Comparison of ENCODE assay signal across 9 mouse cellular contexts in the genomic region with DNA sequence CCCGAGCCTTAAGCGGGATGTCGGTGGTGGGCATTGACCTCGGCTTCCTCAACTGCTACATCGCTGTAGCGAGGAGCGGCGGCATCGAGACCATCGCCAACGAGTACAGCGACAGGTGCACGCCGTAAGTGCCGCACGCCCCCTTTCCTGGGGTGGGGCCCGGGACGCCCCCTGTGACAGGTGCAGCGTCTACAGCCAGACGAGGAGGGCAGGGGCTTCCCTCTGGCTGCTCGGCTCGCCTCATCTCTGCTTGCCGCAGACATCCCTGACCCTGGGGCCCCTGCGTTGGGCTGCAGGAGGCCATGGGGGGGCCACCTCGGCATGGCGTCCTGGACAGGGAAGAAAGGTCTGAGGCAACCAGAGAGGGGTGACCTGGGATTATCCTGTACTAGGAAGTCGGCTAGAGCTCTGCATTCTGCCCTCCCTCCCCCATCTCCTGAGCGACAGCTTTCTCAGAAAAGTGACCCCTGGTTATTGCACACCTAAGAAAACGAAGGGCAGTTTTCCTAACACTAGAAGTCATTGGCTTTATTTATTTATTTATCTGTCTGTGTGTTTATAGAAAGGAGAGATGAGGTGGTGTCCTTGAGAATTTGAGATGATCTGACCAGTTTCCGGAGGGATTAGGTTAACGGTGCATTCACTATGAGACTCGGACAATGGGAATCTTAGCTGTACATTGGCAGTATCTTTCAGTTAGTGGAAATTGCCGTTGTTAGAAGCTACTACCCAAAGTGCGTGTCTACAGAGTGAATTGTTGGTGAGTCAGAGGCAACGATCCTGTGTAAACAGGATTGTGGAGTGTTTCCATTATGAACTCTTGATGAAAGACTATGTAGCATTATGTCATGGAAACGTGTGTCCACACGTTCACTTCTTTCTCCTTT. TPM values are rescaled to one million over a fixed set of nuclear protein-coding genes. Genes with fewer than 3 reads are reported as not detected.
DNase-seq lines count a peak whose midpoint lies in the region; ATAC-seq lines count a peak whose summit lies in the region.
"Had no signal": no experiment of that assay in that cellular context is flagged by ENCODE, and none has a peak within 500 bp of the region (broad histone marks: within the 10 kb centered on the region; RNA-seq: fewer than 3 reads in every experiment).

No protein-coding gene starts in this region.

- peaks cover 17% of the 10 kb centered on the region for H3K4me1 ChIP-seq in forebrain, embryonic 13.5 days
- H3K4me1 ChIP-seq in kidney, embryonic 16.5 days (ENCODE audit: insufficient read depth, low read length), result no peaks in the 10 kb centered on the region
- peaks cover 6% of the 10 kb centered on the region; the same call in 1 of the 2 replicates for H3K4me1 ChIP-seq in midbrain, embryonic 11.5 days (ENCODE audit: control insufficient read depth, insufficient read depth, low read length)

- no peak; the same call in 1 of the 2 replicates for ATAC-seq in forebrain, embryonic 13.5 days
- ATAC-seq in kidney, embryonic 16.5 days (ENCODE audit: low FRiP score, low TSS enrichment), result peak; percentile 53
- no peak; the same call in 1 of the 2 replicates for ATAC-seq in midbrain, embryonic 11.5 days (ENCODE audit: low FRiP score)

- H3K4me3 ChIP-seq in forebrain, embryonic 13.5 days, result peak overlapping the region; percentile 92
- peak overlapping the region; percentile 55 for H3K4me3 ChIP-seq in kidney, embryonic 16.5 days (ENCODE audit: low read length)
- H3K4me3 ChIP-seq in midbrain, embryonic 11.5 days (ENCODE audit: low read depth, low read length), result peak overlapping the region; percentile 79

- no peaks in the 10 kb centered on the region for H3K27me3 ChIP-seq in forebrain, embryonic 13.5 days
- H3K27me3 ChIP-seq in kidney, embryonic 16.5 days (ENCODE audit: insufficient read depth, low read length), result no peaks in the 10 kb centered on the region
- H3K27me3 ChIP-seq in midbrain, embryonic 11.5 days (ENCODE audit: control insufficient read depth, insufficient read depth, low read length), result no peaks in the 10 kb centered on the region

- H3K36me3 ChIP-seq in forebrain, embryonic 13.5 days (ENCODE audit: poor library complexity, severe bottlenecking), result no peaks in the 10 kb centered on the region
- H3K36me3 ChIP-seq in kidney, embryonic 16.5 days (ENCODE audit: insufficient read depth, low read length), result no peaks in the 10 kb centered on the region
- no peaks in the 10 kb centered on the region for H3K36me3 ChIP-seq in midbrain, embryonic 11.5 days (ENCODE audit: control insufficient read depth, insufficient read depth, low read length)

- WGBS in forebrain, embryonic 13.5 days, result under 1% methylated on average over 37 of the region's 37 CpGs
- WGBS in kidney, embryonic 16.5 days, result 4% methylated on average over 37 of the region's 37 CpGs
- 2% methylated on average over 32 of the region's 37 CpGs for WGBS in midbrain, embryonic 11.5 days

- DNase-seq in left cerebral cortex, postnatal 25 days (ENCODE audit: low spot score in 2 of 2), result peak; percentile 27 to 43
- no peak for DNase-seq in left cerebral cortex, adult 9 months (ENCODE audit: low spot score in 2 of 2)
- DNase-seq in adrenal gland, postnatal 10 days, result peak; percentile 10
- peak; percentile 96 for DNase-seq in midbrain, embryonic 11.5 days (ENCODE audit: low spot score, missing footprints)
- DNase-seq in thymus, postnatal 10 days (ENCODE audit: low spot score in 2 of 2), result peak; percentile 79 to 88
- no peak for DNase-seq in layer of hippocampus, postnatal 14 days (ENCODE audit: low spot score in 2 of 2)

- intact Hi-C loops in left cerebral cortex, postnatal 25 days (cut with DNase I), result loop anchor here (2.0 to 10.0 kb wide), 3 partner anchors 219 to 1864 kb away; partner anchors contain the start of gene Pgrmc2

- peak overlapping the region; percentile 92 for H3K9ac ChIP-seq in forebrain, embryonic 13.5 days
- peak overlapping the region; percentile 71 for H3K9ac ChIP-seq in kidney, embryonic 16.5 days (replicated peaks; ENCODE audit: low read length)
- peak overlapping the region; percentile 75 for H3K9ac ChIP-seq in midbrain, embryonic 11.5 days (ENCODE audit: low read length)

- peak overlapping the region; percentile 85 for H3K4me2 ChIP-seq in forebrain, embryonic 13.5 days
- H3K4me2 ChIP-seq in kidney, embryonic 16.5 days (replicated peaks; ENCODE audit: low read depth, low read length), result peak overlapping the region; percentile 70
- peak overlapping the region; percentile 92 for H3K4me2 ChIP-seq in midbrain, embryonic 11.5 days

- H3K27ac ChIP-seq in forebrain, embryonic 13.5 days, result peak overlapping the region; percentile 90
- H3K27ac ChIP-seq in kidney, embryonic 16.5 days (ENCODE audit: low read length), result peak overlapping the region; percentile 26; the same call in 1 of the 2 replicates
- H3K27ac ChIP-seq in midbrain, embryonic 11.5 days (ENCODE audit: low read depth, low read length), result peak overlapping the region; percentile 89

- H3K9me3 ChIP-seq in forebrain, embryonic 13.5 days (replicated peaks), result no peaks in the 10 kb centered on the region
- no peaks in the 10 kb centered on the region for H3K9me3 ChIP-seq in kidney, embryonic 16.5 days (ENCODE audit: low read length)
- no peaks in the 10 kb centered on the region for H3K9me3 ChIP-seq in midbrain, embryonic 11.5 days (ENCODE audit: control insufficient read depth, low read length)

RNA-seq across cellular contexts. Expression of gene Hspa4l, which starts 1.6 kb away (rescaled TPM):
- 100 to 1,000 TPM; 154 to 157 TPM for total RNA-seq in left cerebral cortex, postnatal 25 days (2021)
- 10 to 100 TPM; 19.6 to 27.2 TPM for total RNA-seq in adrenal gland, postnatal 10 days (2021)
- 48.5 and 53.5 TPM in 2 replicates for polyA plus RNA-seq in forebrain, embryonic 13.5 days (2015; fragmentation: Nextera tagmentation; extraction: Ambion mirVana)
- polyA plus RNA-seq in kidney, embryonic 16.5 days (2015; fragmentation: Nextera tagmentation; extraction: Ambion mirVana), result 10.0 and 11.4 TPM in 2 replicates
- 68.3 and 77.0 TPM in 2 replicates for polyA plus RNA-seq in midbrain, embryonic 11.5 days (2014; fragmentation: Nextera tagmentation; extraction: Ambion mirVana)
- 100 to 1,000 TPM; 120 to 124 TPM for total RNA-seq in layer of hippocampus, postnatal 14 days (2021)

RNA-seq across cellular contexts. Expression of gene Slc25a31, which starts 37.2 kb away (rescaled TPM):
- under 1 TPM; 0.16 to 0.34 TPM for total RNA-seq in left cerebral cortex, postnatal 25 days (2021)
- total RNA-seq in adrenal gland, postnatal 10 days (2021), result under 1 TPM; 0.12 to 0.21 TPM
- 0.15 TPM in 1 of 2 replicates, not detected in the other for polyA plus RNA-seq in forebrain, embryonic 13.5 days (2015; fragmentation: Nextera tagmentation; extraction: Ambion mirVana)
- 0.08 and 0.31 TPM in 2 replicates for polyA plus RNA-seq in kidney, embryonic 16.5 days (2015; fragmentation: Nextera tagmentation; extraction: Ambion mirVana)
- 0.25 and 0.65 TPM in 2 replicates for polyA plus RNA-seq in midbrain, embryonic 11.5 days (2014; fragmentation: Nextera tagmentation; extraction: Ambion mirVana)
- under 1 TPM; 0.17 to 0.35 TPM for total RNA-seq in layer of hippocampus, postnatal 14 days (2021)
- total RNA-seq: layer of hippocampus, adult 18-20 months had no signal

RNA-seq across cellular contexts. Expression of gene Plk4, which starts 53.9 kb away (rescaled TPM):
- total RNA-seq in left cerebral cortex, postnatal 25 days (2021), result 1 to 10 TPM; 3.7 to 4.8 TPM
- total RNA-seq in adrenal gland, postnatal 10 days (2021), result 10 to 100 TPM; 12.3 to 15.1 TPM
- 46.8 and 48.7 TPM in 2 replicates for polyA plus RNA-seq in forebrain, embryonic 13.5 days (2015; fragmentation: Nextera tagmentation; extraction: Ambion mirVana)
- 55.6 and 56.9 TPM in 2 replicates for polyA plus RNA-seq in kidney, embryonic 16.5 days (2015; fragmentation: Nextera tagmentation; extraction: Ambion mirVana)
- polyA plus RNA-seq in midbrain, embryonic 11.5 days (2014; fragmentation: Nextera tagmentation; extraction: Ambion mirVana), result 63.6 and 72.8 TPM in 2 replicates
- 1 to 10 TPM; 3.6 to 4.5 TPM for total RNA-seq in layer of hippocampus, postnatal 14 days (2021)

Comparison
In these comparisons a context has a peak if more than half of its experiments do, and no peak if none do; other contexts are left out.
1. DNase-seq: peak in left cerebral cortex, postnatal 25 days (2 of 2), adrenal gland, postnatal 10 days (single experiment), midbrain, embryonic 11.5 days (single experiment) and thymus, postnatal 10 days (2 of 2); none in left cerebral cortex, adult 9 months (0 of 2) and layer of hippocampus, postnatal 14 days (0 of 2).
2. H3K27ac ChIP-seq: peak in every context shown above with its lines; median percentile 90 in forebrain, embryonic 13.5 days; 89 in midbrain, embryonic 11.5 days; 26 in kidney, embryonic 16.5 days.
3. RNA of gene Hspa4l, which starts 1.6 kb away (total RNA-seq): 154 to 157 TPM in left cerebral cortex, postnatal 25 days and 120 to 124 TPM in layer of hippocampus, postnatal 14 days; 19.6 to 27.2 TPM in adrenal gland, postnatal 10 days; every median in the first group is over 4 times any median in the second.
4. Peak in every context shown above with its lines, with median percentiles within 50 percentile points of each other: H3K4me2 ChIP-seq, H3K4me3 ChIP-seq and H3K9ac ChIP-seq.